Mouse (Mus musculus) midbrain, embryonic 13.5 days (tissue): ENCODE data around the gene Ece2. TPM values are rescaled to one million over a fixed set of nuclear protein-coding genes. Genes with fewer than 3 reads are reported as not detected.
"Not testable (repeated sequence)": the region's sequence is repeated elsewhere in the genome, so short reads cannot be mapped to it uniquely, and the experiment has no call there.

Experiments
- ATAC-seq: fragments of 200-750 bp; cut with Nextera tagmentation; 2 replicates; pipeline ENCODE4 v1.8.0; 2017; ENCODE audit warnings: mild to moderate bottlenecking, moderate TSS enrichment, moderate library complexity
- H3K27ac ChIP-seq: fragments of 300-500 bp; sonication (generic); 2 replicates; pipeline ENCODE4 v1.5.1; 2015; ENCODE audit warnings: inconsistent platforms, mild to moderate bottlenecking, moderate library complexity
- H3K27me3 ChIP-seq: fragments of 300-500 bp; sonication (generic); 2 replicates; pipeline ENCODE4 v1.6.1; 2015; ENCODE audit warnings: mild to moderate bottlenecking, inconsistent platforms
- H3K36me3 ChIP-seq: fragments of 300-500 bp; sonication (generic); 2 replicates; pipeline ENCODE4 v1.6.1; 2015; ENCODE audit warnings: mild to moderate bottlenecking, inconsistent platforms
- H3K4me1 ChIP-seq: fragments of 300-500 bp; sonication (generic); replicated peaks from 2 replicates; pipeline ENCODE4 v1.6.1; 2015; ENCODE audit warnings: inconsistent platforms
- H3K4me2 ChIP-seq: fragments of 300-500 bp; sonication (generic); replicated peaks from 2 replicates; pipeline ENCODE4 v1.6.1; 2015; ENCODE audit warnings: moderate library complexity, mild to moderate bottlenecking, inconsistent platforms
- H3K4me3 ChIP-seq: fragments of 300-500 bp; sonication (generic); replicated peaks from 2 replicates; pipeline ENCODE4 v1.5.1; 2015; ENCODE audit warnings: mild to moderate bottlenecking, inconsistent platforms
- H3K9ac ChIP-seq: fragments of 300-500 bp; sonication (generic); replicated peaks from 2 replicates; pipeline ENCODE4 v1.6.1; 2015; ENCODE audit warnings: mild to moderate bottlenecking, inconsistent platforms
- H3K9me3 ChIP-seq: fragments of 300-500 bp; sonication (generic); 2 replicates; pipeline ENCODE4 v1.6.1; 2016; ENCODE audit warnings: mild to moderate bottlenecking, inconsistent platforms
- WGBS: fragments of 180-500 bp; shearing (Covaris S2); methylation state at CpG from one replicate; pipeline ENCODE4 v1.1.7; 2015; 5-methylcytosine and 5-hydroxymethylcytosine counted together
- polyA plus RNA-seq: library from polyadenylated mRNA; unstranded; fragments of >200 nt; fragmentation: Nextera tagmentation; extraction: Ambion mirVana; gene quantifications from 2 replicates; pipeline ENCODE4 v1.2.1, GENCODE M21; 2015

Gene Ece2
- polyA plus RNA-seq, 1 experiment from 2014 or later: 12.1 TPM

GRCm38 (mm10) chr16:20637410-20637809 lies 7.8 kb downstream of the Ece2 start:
- Histone ChIP-seq H3K4me1 (0 out of 2 replicates have a peak, but pooled peaks cover 4% of the 10 kb centered on the region), H3K9me3 (no peaks in the 10 kb centered on the region), H3K27ac (no peak overlapping the region), H3K27me3 (no peaks in the 10 kb centered on the region), H3K4me2 (no peak overlapping the region), H3K4me3 (no peak overlapping the region), H3K9ac (no peak overlapping the region), H3K36me3 (peaks cover 5% of the 10 kb centered on the region; the same call in 1 of the 2 replicates)
- no peak for ATAC-seq
- 86% methylated on average over 8 of the region's 8 CpGs for WGBS

GRCm38 (mm10) chr16:20638367-20638766 lies 8.7 kb downstream of the Ece2 start:
- H3K4me2 ChIP-seq: no peak overlapping the region
- H3K9ac ChIP-seq: no peak overlapping the region
- no peak overlapping the region for H3K27ac ChIP-seq
- no peaks in the 10 kb centered on the region for H3K27me3 ChIP-seq
- no peak for ATAC-seq
- WGBS: 76% methylated on average over 8 of the region's 8 CpGs
- H3K36me3 ChIP-seq: no peaks in the 10 kb centered on the region
- H3K4me1 ChIP-seq: 0 out of 2 replicates have a peak, but pooled peaks cover 4% of the 10 kb centered on the region
- no peak overlapping the region for H3K4me3 ChIP-seq
- H3K9me3 ChIP-seq: no peaks in the 10 kb centered on the region

- Histone ChIP-seq H3K4me2 (no peak overlapping the region), H3K27ac (no peak overlapping the region), H3K4me1 (0 out of 2 replicates have a peak, but pooled peaks cover 4% of the 10 kb centered on the region), H3K36me3 (peaks cover 7% of the 10 kb centered on the region; the same call in 1 of the 2 replicates), H3K4me3 (no peak overlapping the region), H3K9me3 (no peaks in the 10 kb centered on the region), H3K9ac (no peak overlapping the region), H3K27me3 (no peaks in the 10 kb centered on the region)
- WGBS: 2% methylated on average over 8 of the region's 8 CpGs
- ATAC-seq: peak; percentile 76; the same call in 1 of the 2 replicates
Measured at GRCm38 (mm10) chr16:20642161-20642560, 12.5 kb downstream of the Ece2 start.

GRCm38 (mm10) chr16:20643911-20644310 lies 14.3 kb downstream of the Ece2 start:
- Histone ChIP-seq H3K27me3 (no peaks in the 10 kb centered on the region), H3K4me2 (no peak overlapping the region), H3K9ac (no peak overlapping the region; the same call in 1 of the 2 replicates), H3K36me3 (peaks cover 7% of the 10 kb centered on the region; the same call in 1 of the 2 replicates), H3K4me3 (no peak overlapping the region), H3K4me1 (no peaks in the 10 kb centered on the region), H3K27ac (no peak overlapping the region), H3K9me3 (no peaks in the 10 kb centered on the region)
- 86% methylated on average over 7 of the region's 7 CpGs for WGBS
- ATAC-seq: no peak

GRCm38 (mm10) chr16:20651076-20651946 lies 21.7 kb downstream of the Ece2 start, which contains the start of gene Psmd2:
Gene Psmd2, plus strand, starts transcription at chr16:20651652.
- Histone ChIP-seq H3K9ac (peak within 1 kb of the TSS; percentile 90), H3K27ac (peak within 1 kb of the TSS; percentile 84), H3K36me3 (peaks cover 21% of the 10 kb centered on the region), H3K4me1 (peaks cover 22% of the 10 kb centered on the region), H3K4me3 (peak within 1 kb of the TSS; percentile 90), H3K4me2 (peak within 1 kb of the TSS; percentile 81), H3K9me3 (no peaks in the 10 kb centered on the region), H3K27me3 (no peaks in the 10 kb centered on the region)
- peak; percentile 98 for ATAC-seq
- 3% methylated on average over 46 of the region's 46 CpGs for WGBS

- no peak for ATAC-seq
Measured at GRCm38 (mm10) chr16:20651947-20652310, 22.3 kb downstream of the Ece2 start.

GRCm38 (mm10) chr16:20653315-20653714 lies 23.7 kb downstream of the Ece2 start:
- no peak overlapping the region; the same call in 1 of the 2 replicates for H3K9ac ChIP-seq
- no peaks in the 10 kb centered on the region for H3K9me3 ChIP-seq
- H3K4me3 ChIP-seq: 0 out of 2 replicates have a peak overlapping the region, but pooled peaks have one; percentile 90
- no peak for ATAC-seq
- peaks cover 22% of the 10 kb centered on the region for H3K4me1 ChIP-seq
- WGBS: 62% methylated on average over 2 of the region's 2 CpGs
- H3K4me2 ChIP-seq: peak overlapping the region; percentile 81
- H3K36me3 ChIP-seq: peaks cover 41% of the 10 kb centered on the region
- H3K27me3 ChIP-seq: no peaks in the 10 kb centered on the region
- H3K27ac ChIP-seq: no peak overlapping the region

More at GRCm38 (mm10) chr16:20651947-20652310, 22.3 kb downstream of the Ece2 start:
- H3K4me2 ChIP-seq: peak overlapping the region; percentile 81
- peaks cover 27% of the 10 kb centered on the region for H3K36me3 ChIP-seq
- WGBS: 13% methylated on average over 12 of the region's 12 CpGs
- peak overlapping the region; percentile 90 for H3K4me3 ChIP-seq
- H3K27ac ChIP-seq: peak overlapping the region; percentile 73
- no peaks in the 10 kb centered on the region for H3K9me3 ChIP-seq
- H3K27me3 ChIP-seq: no peaks in the 10 kb centered on the region
- peak overlapping the region; percentile 90 for H3K9ac ChIP-seq
- peaks cover 22% of the 10 kb centered on the region for H3K4me1 ChIP-seq

- WGBS: 96% methylated on average over 4 of the region's 4 CpGs
- peaks cover 83% of the 10 kb centered on the region for H3K36me3 ChIP-seq
Measured at GRCm38 (mm10) chr16:20657661-20658060, 28.0 kb downstream of the Ece2 start.

GRCm38 (mm10) chr16:20668013-20668412 lies 38.4 kb downstream of the Ece2 start, which contains the start of gene Eif4g1:
Gene Eif4g1, plus strand, starts transcription at chr16:20668313.
- not testable (repeated sequence) for H3K9me3 ChIP-seq, ATAC-seq, H3K4me1 ChIP-seq, H3K4me3 ChIP-seq, H3K4me2 ChIP-seq, H3K27ac ChIP-seq, H3K9ac ChIP-seq, H3K27me3 ChIP-seq
- WGBS: 93% methylated on average over 3 of the region's 6 CpGs
- H3K36me3 ChIP-seq: peaks cover 28% of the 10 kb centered on the region

More at GRCm38 (mm10) chr16:20657661-20658060, 28.0 kb downstream of the Ece2 start:
- H3K27ac ChIP-seq: no peak overlapping the region
- no peak for ATAC-seq
- peaks cover 10% of the 10 kb centered on the region for H3K4me1 ChIP-seq
- H3K9me3 ChIP-seq: no peaks in the 10 kb centered on the region
- no peaks in the 10 kb centered on the region for H3K27me3 ChIP-seq
- no peak overlapping the region for H3K9ac ChIP-seq
- no peak overlapping the region for H3K4me2 ChIP-seq
- no peak overlapping the region for H3K4me3 ChIP-seq

- Histone ChIP-seq H3K4me2 (no peak overlapping the region), H3K9ac (no peak overlapping the region), H3K27me3 (no peaks in the 10 kb centered on the region), H3K4me1 (peaks cover 23% of the 10 kb centered on the region), H3K27ac (no peak overlapping the region), H3K4me3 (no peak overlapping the region), H3K9me3 (no peaks in the 10 kb centered on the region), H3K36me3 (peaks cover 15% of the 10 kb centered on the region)
- no peak for ATAC-seq
- WGBS: 92% methylated on average over 3 of the region's 3 CpGs
Measured at GRCm38 (mm10) chr16:20670291-20670690, 40.7 kb downstream of the Ece2 start.

GRCm38 (mm10) chr16:20671886-20672285 lies 42.3 kb downstream of the Ece2 start:
- Histone ChIP-seq H3K4me2 (peak overlapping the region; percentile 98), H3K9ac (peak overlapping the region; percentile 46; the same call in 1 of the 2 replicates), H3K27me3 (no peaks in the 10 kb centered on the region), H3K4me1 (peaks cover 24% of the 10 kb centered on the region), H3K27ac (no peak overlapping the region), H3K9me3 (no peaks in the 10 kb centered on the region), H3K4me3 (peak overlapping the region; percentile 98), H3K36me3 (peaks cover 26% of the 10 kb centered on the region)
- WGBS: 29% methylated on average over 6 of the region's 6 CpGs
- ATAC-seq: no peak

- Histone ChIP-seq H3K4me1 (peaks cover 24% of the 10 kb centered on the region), H3K27me3 (no peaks in the 10 kb centered on the region), H3K9me3 (no peaks in the 10 kb centered on the region), H3K36me3 (peaks cover 32% of the 10 kb centered on the region), H3K27ac (peak overlapping the region; percentile 91), H3K4me2 (peak overlapping the region; percentile 98), H3K4me3 (peak overlapping the region; percentile 98), H3K9ac (peak overlapping the region; percentile 98)
- ATAC-seq: peak; percentile 98
- 0% methylated on average over 31 of the region's 38 CpGs for WGBS
Measured at GRCm38 (mm10) chr16:20672500-20672902, 42.9 kb downstream of the Ece2 start.
